Mouse (Mus musculus): ENCODE results near the gene Hvcn1. TPM values are rescaled to one million over a fixed set of nuclear protein-coding genes. Genes with fewer than 3 reads are reported as not detected.
"Not testable (repeated sequence)": the region's sequence is repeated elsewhere in the genome, so short reads cannot be mapped to it uniquely, and the experiment has no call there.

Gene Hvcn1
- polyA plus RNA-seq, 1 experiment from 2014 or later: 5.6 TPM

GRCm38 (mm10) chr5:122171058-122171457 lies 35.5 kb upstream of the Hvcn1 start:
- H3K4me2 ChIP-seq (ENCODE audit: low read depth, low read length): no peak overlapping the region
- H3K4me3 ChIP-seq (ENCODE audit: low read length): no peak overlapping the region
- H3K4me1 ChIP-seq (ENCODE audit: control insufficient read depth, insufficient read depth, low read length): 0 out of 2 replicates have a peak, but pooled peaks cover 2% of the 10 kb centered on the region
- no peak overlapping the region for H3K27ac ChIP-seq (ENCODE audit: low read length)
- H3K36me3 ChIP-seq (ENCODE audit: control insufficient read depth, insufficient read depth, low read length): peaks cover 44% of the 10 kb centered on the region
- WGBS: 94% methylated on average over 8 of the region's 8 CpGs
- ATAC-seq: 0 out of 2 replicates have a peak, but pooled peaks have one; percentile 2
- H3K27me3 ChIP-seq (replicated peaks; ENCODE audit: control insufficient read depth, insufficient read depth, low read length): no peaks in the 10 kb centered on the region
- H3K9me3 ChIP-seq (ENCODE audit: control insufficient read depth, low read length): no peaks in the 10 kb centered on the region
- H3K9ac ChIP-seq (ENCODE audit: low read depth, low read length): no peak overlapping the region

- H3K4me2 ChIP-seq (ENCODE audit: low read depth, low read length): no peak overlapping the region
- peak; percentile 50; the same call in 1 of the 2 replicates for ATAC-seq
- H3K4me3 ChIP-seq (ENCODE audit: low read length): no peak overlapping the region
- peaks cover 32% of the 10 kb centered on the region for H3K36me3 ChIP-seq (ENCODE audit: control insufficient read depth, insufficient read depth, low read length)
- no peaks in the 10 kb centered on the region for H3K4me1 ChIP-seq (ENCODE audit: control insufficient read depth, insufficient read depth, low read length)
- H3K27ac ChIP-seq (ENCODE audit: low read length): no peak overlapping the region
- H3K9me3 ChIP-seq (ENCODE audit: control insufficient read depth, low read length): no peaks in the 10 kb centered on the region
- H3K9ac ChIP-seq (ENCODE audit: low read depth, low read length): no peak overlapping the region
- no peaks in the 10 kb centered on the region for H3K27me3 ChIP-seq (replicated peaks; ENCODE audit: control insufficient read depth, insufficient read depth, low read length)
- WGBS: 39% methylated on average over 2 of the region's 2 CpGs
Observed at GRCm38 (mm10) chr5:122175402-122175801, 31.2 kb upstream of the Hvcn1 start.

GRCm38 (mm10) chr5:122175961-122176360 lies 30.6 kb upstream of the Hvcn1 start:
- no peaks in the 10 kb centered on the region for H3K4me1 ChIP-seq (ENCODE audit: control insufficient read depth, insufficient read depth, low read length)
- H3K9ac ChIP-seq (ENCODE audit: low read depth, low read length): no peak overlapping the region
- H3K9me3 ChIP-seq (ENCODE audit: control insufficient read depth, low read length): no peaks in the 10 kb centered on the region
- no peaks in the 10 kb centered on the region for H3K27me3 ChIP-seq (replicated peaks; ENCODE audit: control insufficient read depth, insufficient read depth, low read length)
- ATAC-seq: no peak
- no peak overlapping the region for H3K27ac ChIP-seq (ENCODE audit: low read length)
- WGBS: 88% methylated on average over 7 of the region's 7 CpGs
- peaks cover 29% of the 10 kb centered on the region for H3K36me3 ChIP-seq (ENCODE audit: control insufficient read depth, insufficient read depth, low read length)
- no peak overlapping the region for H3K4me3 ChIP-seq (ENCODE audit: low read length)
- H3K4me2 ChIP-seq (ENCODE audit: low read depth, low read length): no peak overlapping the region

GRCm38 (mm10) chr5:122176398-122176797 lies 30.2 kb upstream of the Hvcn1 start:
- H3K27ac ChIP-seq (ENCODE audit: low read length): no peak overlapping the region
- WGBS: 26% methylated on average over 1 of the region's 1 CpGs
- H3K36me3 ChIP-seq (ENCODE audit: control insufficient read depth, insufficient read depth, low read length): peaks cover 25% of the 10 kb centered on the region
- no peak overlapping the region for H3K4me2 ChIP-seq (ENCODE audit: low read depth, low read length)
- H3K4me3 ChIP-seq (ENCODE audit: low read length): no peak overlapping the region
- no peaks in the 10 kb centered on the region for H3K27me3 ChIP-seq (replicated peaks; ENCODE audit: control insufficient read depth, insufficient read depth, low read length)
- H3K4me1 ChIP-seq (ENCODE audit: control insufficient read depth, insufficient read depth, low read length): no peaks in the 10 kb centered on the region
- no peaks in the 10 kb centered on the region for H3K9me3 ChIP-seq (ENCODE audit: control insufficient read depth, low read length)
- H3K9ac ChIP-seq (ENCODE audit: low read depth, low read length): no peak overlapping the region
- ATAC-seq: peak; percentile 73

- Histone ChIP-seq H3K4me1 (ENCODE audit: control insufficient read depth, insufficient read depth, low read length) (no peaks in the 10 kb centered on the region), H3K9ac (ENCODE audit: low read depth, low read length) (no peak overlapping the region), H3K4me2 (ENCODE audit: low read depth, low read length) (no peak overlapping the region), H3K9me3 (ENCODE audit: control insufficient read depth, low read length) (no peaks in the 10 kb centered on the region), H3K27me3 (replicated peaks; ENCODE audit: control insufficient read depth, insufficient read depth, low read length) (no peaks in the 10 kb centered on the region), H3K4me3 (ENCODE audit: low read length) (no peak overlapping the region), H3K36me3 (ENCODE audit: control insufficient read depth, insufficient read depth, low read length) (peaks cover 10% of the 10 kb centered on the region), H3K27ac (ENCODE audit: low read length) (no peak overlapping the region)
- WGBS: 67% methylated on average over 6 of the region's 6 CpGs
- no peak for ATAC-seq
Observed at GRCm38 (mm10) chr5:122179665-122180064, 26.9 kb upstream of the Hvcn1 start.

GRCm38 (mm10) chr5:122184283-122184806 lies 22.3 kb upstream of the Hvcn1 start:
- Histone ChIP-seq H3K9me3 (ENCODE audit: control insufficient read depth, low read length) (no peaks in the 10 kb centered on the region), H3K9ac (ENCODE audit: low read depth, low read length) (no peak overlapping the region), H3K27ac (ENCODE audit: low read length) (no peak overlapping the region), H3K4me1 (ENCODE audit: control insufficient read depth, insufficient read depth, low read length) (no peaks in the 10 kb centered on the region), H3K27me3 (replicated peaks; ENCODE audit: control insufficient read depth, insufficient read depth, low read length) (no peaks in the 10 kb centered on the region), H3K4me2 (ENCODE audit: low read depth, low read length) (no peak overlapping the region), H3K4me3 (ENCODE audit: low read length) (no peak overlapping the region), H3K36me3 (ENCODE audit: control insufficient read depth, insufficient read depth, low read length) (no peaks in the 10 kb centered on the region)
- 91% methylated on average over 7 of the region's 7 CpGs for WGBS
- no peak for ATAC-seq

- not testable (repeated sequence) for H3K4me1 ChIP-seq (ENCODE audit: control insufficient read depth, insufficient read depth, low read length); H3K4me3 ChIP-seq (ENCODE audit: low read length); H3K4me2 ChIP-seq (ENCODE audit: low read depth, low read length); H3K36me3 ChIP-seq (ENCODE audit: control insufficient read depth, insufficient read depth, low read length); H3K27me3 ChIP-seq (replicated peaks; ENCODE audit: control insufficient read depth, insufficient read depth, low read length); H3K27ac ChIP-seq (ENCODE audit: low read length); ATAC-seq; H3K9me3 ChIP-seq (ENCODE audit: control insufficient read depth, low read length); H3K9ac ChIP-seq (ENCODE audit: low read depth, low read length)
- 96% methylated on average over 6 of the region's 6 CpGs for WGBS
Observed at GRCm38 (mm10) chr5:122184858-122185257, 21.7 kb upstream of the Hvcn1 start.

- no peak overlapping the region for H3K4me2 ChIP-seq (ENCODE audit: low read depth, low read length)
- ATAC-seq: no peak
- no peak overlapping the region for H3K9ac ChIP-seq (ENCODE audit: low read depth, low read length)
- no peaks in the 10 kb centered on the region for H3K36me3 ChIP-seq (ENCODE audit: control insufficient read depth, insufficient read depth, low read length)
- 28% methylated on average over 3 of the region's 3 CpGs for WGBS
- no peak overlapping the region for H3K4me3 ChIP-seq (ENCODE audit: low read length)
- no peaks in the 10 kb centered on the region for H3K9me3 ChIP-seq (ENCODE audit: control insufficient read depth, low read length)
- no peak overlapping the region for H3K27ac ChIP-seq (ENCODE audit: low read length)
- H3K27me3 ChIP-seq (replicated peaks; ENCODE audit: control insufficient read depth, insufficient read depth, low read length): no peaks in the 10 kb centered on the region
- H3K4me1 ChIP-seq (ENCODE audit: control insufficient read depth, insufficient read depth, low read length): no peaks in the 10 kb centered on the region
Observed at GRCm38 (mm10) chr5:122189115-122189514, 17.5 kb upstream of the Hvcn1 start.

GRCm38 (mm10) chr5:122190465-122190864 lies 16.1 kb upstream of the Hvcn1 start:
- H3K27me3 ChIP-seq (replicated peaks; ENCODE audit: control insufficient read depth, insufficient read depth, low read length): no peaks in the 10 kb centered on the region
- ATAC-seq: no peak
- H3K36me3 ChIP-seq (ENCODE audit: control insufficient read depth, insufficient read depth, low read length): no peaks in the 10 kb centered on the region
- no peak overlapping the region for H3K27ac ChIP-seq (ENCODE audit: low read length)
- H3K9ac ChIP-seq (ENCODE audit: low read depth, low read length): no peak overlapping the region
- H3K4me1 ChIP-seq (ENCODE audit: control insufficient read depth, insufficient read depth, low read length): no peaks in the 10 kb centered on the region
- H3K9me3 ChIP-seq (ENCODE audit: control insufficient read depth, low read length): no peaks in the 10 kb centered on the region
- 63% methylated on average over 7 of the region's 7 CpGs for WGBS
- H3K4me2 ChIP-seq (ENCODE audit: low read depth, low read length): no peak overlapping the region
- no peak overlapping the region for H3K4me3 ChIP-seq (ENCODE audit: low read length)
